Mouse (Mus musculus): Measurements from ENCODE around the gene Dennd2a. TPM values are rescaled to one million over a fixed set of nuclear protein-coding genes. Genes with fewer than 3 reads are reported as not detected.
"Not testable (repeated sequence)": the region's sequence is repeated elsewhere in the genome, so short reads cannot be mapped to it uniquely, and the experiment has no call there.

Dennd2a gene
- polyA plus RNA-seq, 1 experiment from 2014 or later = 21.1 TPM

DNA sequence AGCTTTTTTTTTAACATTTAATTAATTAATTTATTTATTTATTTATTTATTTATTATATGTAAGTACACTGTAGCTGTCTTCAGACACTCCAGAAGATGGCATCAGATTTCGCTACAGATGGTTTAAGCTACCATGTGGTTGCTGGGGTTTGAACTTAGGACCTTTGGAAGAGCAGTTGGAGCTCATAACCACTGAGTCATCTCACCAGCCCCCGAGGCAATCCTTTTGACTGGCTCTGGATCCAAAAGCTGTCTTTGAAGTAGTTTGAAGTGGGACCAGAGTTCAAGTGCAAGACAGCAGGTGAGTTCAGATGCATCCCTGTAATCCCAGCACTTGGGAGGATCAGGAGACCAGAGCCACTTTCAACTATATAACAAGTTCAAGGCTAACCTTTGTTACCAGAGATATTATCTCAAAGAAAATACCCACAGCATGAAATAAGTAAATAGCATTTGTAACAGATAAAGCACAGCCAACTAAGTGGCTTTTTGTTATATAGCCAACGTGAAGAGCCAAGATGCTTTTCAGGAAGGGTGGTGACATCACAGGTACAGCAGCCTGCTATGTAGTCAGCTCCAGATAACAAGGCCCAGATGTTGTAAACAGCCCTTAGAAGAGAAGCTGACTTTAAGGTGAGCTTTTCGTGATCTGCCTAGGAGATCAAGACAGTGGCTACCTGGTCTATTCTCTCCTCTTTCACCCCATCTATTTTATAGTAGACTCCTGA lies 130.2 kb downstream of the Dennd2a start:
- 56% methylated on average over 4 of the region's 4 CpGs for WGBS
- no peak for ATAC-seq (ENCODE audit: insufficient number of reproducible peaks, low FRiP score, low TSS enrichment, low read depth)
- H3K36me3 ChIP-seq = no peaks in the 10 kb centered on the region

DNA sequence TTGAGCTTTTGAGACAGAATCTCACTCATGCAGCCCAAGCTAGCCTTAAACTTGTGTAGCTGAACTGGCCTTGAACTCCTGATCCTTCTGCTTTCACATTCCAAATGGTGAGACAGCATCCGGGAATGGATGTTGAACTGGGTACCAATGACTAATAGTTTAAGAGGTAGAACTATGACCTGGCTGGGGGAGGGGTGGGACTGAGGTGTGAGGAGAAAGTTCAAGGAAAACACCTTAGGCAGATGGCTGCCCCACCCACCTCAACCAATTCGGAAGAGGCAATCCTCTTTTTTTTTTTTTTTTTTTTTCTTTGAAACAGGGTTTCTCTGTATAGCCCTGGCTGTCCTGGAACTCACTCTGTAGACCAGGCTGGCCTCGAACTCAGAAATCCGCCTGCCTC lies 130.9 kb downstream of the Dennd2a start:
- Histone ChIP-seq H3K9me3 (replicated peaks) (no peaks in the 10 kb centered on the region), H3K27ac (replicated peaks) (no peak overlapping the region), H3K4me1 (no peaks in the 10 kb centered on the region), H3K4me2 (replicated peaks) (no peak overlapping the region), H3K36me3 (no peaks in the 10 kb centered on the region), H3K9ac (no peak overlapping the region), H3K4me3 (replicated peaks) (no peak overlapping the region), H3K27me3 (peaks cover 4% of the 10 kb centered on the region)
- ATAC-seq (ENCODE audit: insufficient number of reproducible peaks, low FRiP score, low TSS enrichment, low read depth) = no peak
- WGBS = 82% methylated on average over 4 of the region's 4 CpGs

More for the DNA sequence above, 130.2 kb downstream of the Dennd2a start:
- no peaks in the 10 kb centered on the region for H3K4me1 ChIP-seq
- no peak overlapping the region for H3K9ac ChIP-seq
- no peaks in the 10 kb centered on the region for H3K9me3 ChIP-seq (replicated peaks)
- H3K4me2 ChIP-seq (replicated peaks) = no peak overlapping the region
- no peak overlapping the region for H3K27ac ChIP-seq (replicated peaks)
- no peaks in the 10 kb centered on the region for H3K27me3 ChIP-seq
- no peak overlapping the region for H3K4me3 ChIP-seq (replicated peaks)

DNA sequence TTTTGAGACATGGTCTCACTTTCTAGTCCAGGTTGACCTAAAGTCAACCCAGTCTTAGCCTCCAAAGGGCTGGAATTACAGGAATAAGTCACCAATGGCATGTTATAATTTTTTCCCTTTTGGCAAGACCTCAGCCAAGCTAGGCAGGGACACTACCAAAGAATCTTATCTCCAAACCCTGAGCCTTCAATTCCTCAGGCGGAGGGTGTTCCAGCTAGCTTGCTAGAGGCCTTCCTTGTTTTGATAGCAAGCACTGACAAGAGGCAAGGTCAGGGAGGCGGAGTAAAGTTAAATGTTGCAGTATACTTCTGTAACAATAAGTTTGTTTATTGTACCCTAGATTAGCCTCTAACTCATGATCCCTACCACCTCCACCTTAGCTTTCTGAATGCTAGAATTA lies 132.5 kb downstream of the Dennd2a start:
- 0 out of 2 replicates have a peak, but pooled peaks cover 3% of the 10 kb centered on the region for H3K4me1 ChIP-seq
- H3K4me2 ChIP-seq (replicated peaks) = no peak overlapping the region
- no peaks in the 10 kb centered on the region for H3K9me3 ChIP-seq (replicated peaks)
- H3K9ac ChIP-seq = no peak overlapping the region
- H3K27me3 ChIP-seq = peaks cover 4% of the 10 kb centered on the region
- no peak overlapping the region for H3K4me3 ChIP-seq (replicated peaks)
- ATAC-seq (ENCODE audit: insufficient number of reproducible peaks, low FRiP score, low TSS enrichment, low read depth) = no peak
- no peak overlapping the region for H3K27ac ChIP-seq (replicated peaks)
- 83% methylated on average over 2 of the region's 2 CpGs for WGBS
- no peaks in the 10 kb centered on the region for H3K36me3 ChIP-seq

DNA sequence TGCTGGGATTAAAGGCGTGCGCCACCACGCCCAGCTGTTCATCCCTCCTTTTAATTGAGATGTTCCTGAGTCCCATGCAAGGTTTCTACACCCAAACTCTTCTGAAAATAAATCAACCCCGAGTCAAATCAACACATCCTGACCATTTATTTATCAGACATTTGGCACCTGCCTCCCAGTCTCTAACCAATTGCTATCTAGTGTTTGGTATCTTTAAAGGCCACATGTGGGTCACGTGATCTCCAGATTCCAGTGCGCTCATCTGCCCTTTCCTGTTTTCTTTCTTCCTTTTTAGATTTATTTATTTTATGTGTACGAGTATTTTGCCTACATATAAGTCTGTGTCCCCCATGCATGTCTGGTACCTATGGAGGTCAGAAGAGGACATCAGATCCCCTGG lies 134.0 kb downstream of the Dennd2a start:
- no peak overlapping the region for H3K4me2 ChIP-seq (replicated peaks)
- no peak overlapping the region for H3K27ac ChIP-seq (replicated peaks)
- no peaks in the 10 kb centered on the region for H3K9me3 ChIP-seq (replicated peaks)
- no peaks in the 10 kb centered on the region for H3K36me3 ChIP-seq
- ATAC-seq (ENCODE audit: insufficient number of reproducible peaks, low FRiP score, low TSS enrichment, low read depth) = no peak
- WGBS = 89% methylated on average over 7 of the region's 7 CpGs
- H3K4me3 ChIP-seq (replicated peaks) = no peak overlapping the region
- no peak overlapping the region for H3K9ac ChIP-seq
- peaks cover 4% of the 10 kb centered on the region for H3K27me3 ChIP-seq
- H3K4me1 ChIP-seq = peaks cover 8% of the 10 kb centered on the region; the same call in 1 of the 2 replicates

DNA sequence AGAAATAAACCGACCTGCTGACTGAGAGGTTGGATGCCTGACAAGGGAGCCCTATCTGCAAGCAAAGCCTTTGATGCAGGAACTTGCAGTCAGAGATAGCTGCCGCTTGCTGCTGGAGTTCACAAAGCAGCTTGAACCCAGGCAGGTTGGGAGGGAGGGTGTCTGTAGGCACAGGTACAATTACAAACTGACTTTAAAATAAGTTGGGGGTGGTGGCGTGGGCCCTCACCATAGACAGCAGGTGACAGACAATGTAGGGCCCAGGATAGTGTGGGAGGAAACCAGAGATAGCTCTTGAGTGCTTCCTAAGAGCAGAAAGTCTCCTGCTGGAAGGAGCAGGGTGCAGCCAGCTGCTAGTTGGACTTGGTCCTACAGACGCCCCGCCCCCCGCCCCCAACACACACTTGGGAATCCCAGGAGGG lies 134.5 kb downstream of the Dennd2a start:
- 65% methylated on average over 6 of the region's 6 CpGs for WGBS
- ATAC-seq (ENCODE audit: insufficient number of reproducible peaks, low FRiP score, low TSS enrichment, low read depth) = no peak
- H3K4me1 ChIP-seq = peaks cover 8% of the 10 kb centered on the region; the same call in 1 of the 2 replicates

DNA sequence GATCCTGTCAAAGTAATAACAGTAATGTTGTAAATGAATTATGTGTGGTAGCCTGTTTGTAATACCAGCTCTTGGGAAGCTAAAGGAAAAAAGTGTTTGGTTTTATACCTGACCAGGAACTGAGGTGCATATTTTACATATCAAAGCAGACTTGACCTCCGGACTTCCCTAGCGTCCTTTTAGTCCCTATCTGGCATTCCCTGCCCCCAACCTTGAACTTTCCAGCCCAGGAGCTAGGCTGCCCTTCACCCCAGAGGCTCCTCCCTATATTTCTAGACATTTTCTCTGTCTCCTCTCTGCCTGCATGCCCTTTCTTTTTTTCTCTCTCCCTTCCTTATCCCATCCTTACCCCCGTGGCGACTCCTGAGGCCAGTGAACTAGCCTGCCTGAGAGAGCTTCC lies 136.8 kb downstream of the Dennd2a start:
- Histone ChIP-seq H3K36me3 (no peaks in the 10 kb centered on the region), H3K4me3 (replicated peaks) (peak overlapping the region; percentile 97; the same call in 1 of the 2 replicates), H3K4me2 (replicated peaks) (peak overlapping the region; percentile 63; the same call in 1 of the 2 replicates), H3K4me1 (peaks cover 8% of the 10 kb centered on the region; the same call in 1 of the 2 replicates), H3K9me3 (replicated peaks) (no peaks in the 10 kb centered on the region), H3K27me3 (peaks cover 4% of the 10 kb centered on the region), H3K27ac (replicated peaks) (no peak overlapping the region), H3K9ac (no peak overlapping the region)
- WGBS = 42% methylated on average over 4 of the region's 4 CpGs
- no peak for ATAC-seq (ENCODE audit: insufficient number of reproducible peaks, low FRiP score, low TSS enrichment, low read depth)

More for the DNA sequence above, 134.5 kb downstream of the Dennd2a start:
- Histone ChIP-seq H3K36me3 (no peaks in the 10 kb centered on the region), H3K4me2 (replicated peaks) (no peak overlapping the region), H3K4me3 (replicated peaks) (no peak overlapping the region), H3K27me3 (peaks cover 4% of the 10 kb centered on the region), H3K9me3 (replicated peaks) (no peaks in the 10 kb centered on the region), H3K9ac (no peak overlapping the region), H3K27ac (replicated peaks) (no peak overlapping the region)

DNA sequence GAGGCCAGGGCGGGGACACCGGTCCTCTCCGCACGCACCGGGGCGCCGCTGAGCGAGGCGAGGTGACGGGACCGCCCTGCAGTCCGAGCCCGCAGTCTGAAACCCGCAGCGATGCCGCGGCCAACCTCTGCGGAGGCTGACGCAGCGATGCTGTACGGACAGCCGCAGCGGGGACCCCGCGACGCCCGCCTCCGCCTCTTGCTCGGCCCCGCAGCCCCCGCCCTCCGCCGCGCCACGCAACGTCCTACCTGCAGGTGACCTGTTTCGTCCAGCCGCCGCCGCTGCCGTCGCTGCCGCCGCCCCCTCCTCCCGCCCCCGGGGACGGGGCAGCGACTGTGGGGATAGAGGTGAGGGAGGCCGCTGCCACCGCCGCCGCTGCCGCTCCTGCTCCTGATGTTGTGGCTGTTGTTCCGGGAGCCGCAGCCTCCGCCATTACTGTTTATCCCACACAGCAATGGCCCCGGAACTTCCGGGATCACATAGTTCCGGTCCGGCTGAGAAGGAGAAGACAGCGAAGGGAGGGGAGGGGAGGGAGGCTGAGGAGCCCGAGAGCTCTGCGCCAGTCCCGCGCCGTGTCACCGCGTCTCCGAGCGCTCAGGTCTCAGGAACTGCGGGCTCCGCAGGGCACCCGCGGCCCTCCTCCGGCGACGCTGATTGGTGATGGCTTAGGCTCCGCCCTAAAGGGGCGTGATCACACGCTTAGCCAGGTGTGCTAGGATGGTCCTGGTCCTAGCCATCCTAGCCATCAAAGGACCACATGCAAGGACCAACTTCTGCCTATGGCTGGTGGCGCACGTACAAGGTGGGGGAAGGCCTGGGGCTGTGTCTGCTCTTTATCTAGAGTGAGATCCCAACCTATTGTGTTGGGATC lies 137.6 kb downstream of the Dennd2a start, which contains the start of gene Mkrn1:
TSS of gene Mkrn1 (minus strand) at position 612 of the 871 bp plus-strand sequence.
- peak within 1 kb of the TSS; percentile 66 for H3K9ac ChIP-seq
- H3K9me3 ChIP-seq (replicated peaks) = no peaks in the 10 kb centered on the region
- WGBS = under 1% methylated on average over 66 of the region's 82 CpGs
- peak within 1 kb of the TSS; percentile 86 for H3K27ac ChIP-seq (replicated peaks)
- H3K27me3 ChIP-seq = peaks cover 4% of the 10 kb centered on the region
- ATAC-seq (ENCODE audit: insufficient number of reproducible peaks, low FRiP score, low TSS enrichment, low read depth) = peak; percentile 92
- peaks cover 8% of the 10 kb centered on the region; the same call in 1 of the 2 replicates for H3K4me1 ChIP-seq
- peak within 1 kb of the TSS; percentile 97 for H3K4me3 ChIP-seq (replicated peaks)
- peak within 1 kb of the TSS; percentile 63 for H3K4me2 ChIP-seq (replicated peaks)
- H3K36me3 ChIP-seq = no peaks in the 10 kb centered on the region

DNA sequence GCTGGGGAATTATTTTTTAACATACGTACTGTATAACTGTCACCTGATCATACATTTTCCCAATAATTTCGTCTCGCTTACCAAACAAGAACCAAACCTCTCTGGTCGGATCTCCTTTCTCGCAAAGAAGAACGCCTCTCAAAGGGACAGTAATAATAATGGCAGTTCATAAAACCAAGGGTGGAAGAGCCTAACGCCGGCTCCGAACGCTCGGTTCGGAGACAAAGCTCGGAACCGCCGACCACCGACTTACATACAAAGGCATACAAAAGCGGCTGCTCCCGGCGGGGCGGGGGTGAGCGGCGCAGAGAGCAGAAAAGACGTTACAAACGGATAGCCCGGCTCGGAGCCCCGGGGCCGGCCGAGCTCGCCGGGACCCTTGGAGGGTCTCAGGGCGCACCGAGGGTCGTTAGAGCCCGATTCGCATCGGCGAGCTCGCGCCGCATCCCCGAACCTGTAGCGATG lies 138.2 kb downstream of the Dennd2a start:
- Histone ChIP-seq H3K27me3 (peaks cover 4% of the 10 kb centered on the region), H3K36me3 (no peaks in the 10 kb centered on the region), H3K27ac (replicated peaks) (peak overlapping the region; percentile 86), H3K4me1 (peaks cover 8% of the 10 kb centered on the region; the same call in 1 of the 2 replicates), H3K4me3 (replicated peaks) (peak overlapping the region; percentile 97), H3K9ac (peak overlapping the region; percentile 66), H3K4me2 (replicated peaks) (peak overlapping the region; percentile 63), H3K9me3 (replicated peaks) (no peaks in the 10 kb centered on the region)
- ATAC-seq (ENCODE audit: insufficient number of reproducible peaks, low FRiP score, low TSS enrichment, low read depth) = no peak; the same call in 1 of the 2 replicates
- WGBS = under 1% methylated on average over 43 of the region's 43 CpGs

DNA sequence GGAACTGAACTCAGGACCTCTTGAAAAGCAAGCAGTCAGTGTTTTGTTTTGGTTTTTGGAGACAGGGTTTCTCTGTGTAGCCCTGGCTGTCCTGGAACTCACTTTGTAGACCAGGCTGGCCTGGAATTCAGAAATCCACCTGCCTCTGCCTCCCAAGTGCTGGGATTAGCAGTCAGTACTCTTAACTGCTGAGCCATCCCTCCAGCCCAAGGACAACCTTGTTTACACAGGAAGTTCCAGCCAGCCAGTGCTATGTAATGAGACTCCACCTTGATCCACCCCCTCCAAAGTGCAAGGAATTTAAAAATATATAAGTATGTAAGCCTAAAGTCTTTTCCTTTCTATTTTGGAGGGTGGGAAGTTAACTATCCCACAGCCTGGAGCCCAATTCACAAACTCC lies 141.0 kb downstream of the Dennd2a start:
- H3K36me3 ChIP-seq; ATAC-seq (ENCODE audit: insufficient number of reproducible peaks, low FRiP score, low TSS enrichment, low read depth); H3K4me2 ChIP-seq (replicated peaks); H3K27me3 ChIP-seq; H3K4me1 ChIP-seq; H3K9me3 ChIP-seq (replicated peaks); H3K4me3 ChIP-seq (replicated peaks); H3K27ac ChIP-seq (replicated peaks); H3K9ac ChIP-seq: not testable (repeated sequence)

DNA sequence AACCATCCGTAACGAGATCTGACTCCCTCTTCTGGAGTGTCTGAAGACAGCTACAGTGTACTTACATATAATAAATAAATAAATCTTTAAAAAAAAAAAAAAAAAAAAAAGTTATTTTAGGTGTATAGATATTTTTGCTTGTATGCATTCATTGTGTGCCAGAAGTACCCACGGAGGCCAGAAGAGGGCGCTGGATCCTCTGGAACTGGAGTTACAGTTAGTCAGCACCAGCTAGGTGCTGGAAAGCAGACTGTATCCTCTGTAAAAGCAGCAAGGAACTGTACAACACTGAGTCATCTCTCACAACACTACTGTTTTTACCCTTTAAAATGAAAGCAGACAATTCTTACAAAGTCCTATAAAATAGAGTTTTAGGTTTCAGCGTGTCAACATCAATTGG lies 141.9 kb downstream of the Dennd2a start:
- Histone ChIP-seq H3K27ac (replicated peaks) (no peak overlapping the region), H3K9me3 (replicated peaks) (no peaks in the 10 kb centered on the region), H3K4me1 (peaks cover 8% of the 10 kb centered on the region; the same call in 1 of the 2 replicates), H3K36me3 (no peaks in the 10 kb centered on the region), H3K4me3 (replicated peaks) (no peak overlapping the region), H3K27me3 (no peaks in the 10 kb centered on the region), H3K9ac (no peak overlapping the region), H3K4me2 (replicated peaks) (no peak overlapping the region)
- WGBS = 46% methylated on average over 3 of the region's 5 CpGs
- no peak for ATAC-seq (ENCODE audit: insufficient number of reproducible peaks, low FRiP score, low TSS enrichment, low read depth)

DNA sequence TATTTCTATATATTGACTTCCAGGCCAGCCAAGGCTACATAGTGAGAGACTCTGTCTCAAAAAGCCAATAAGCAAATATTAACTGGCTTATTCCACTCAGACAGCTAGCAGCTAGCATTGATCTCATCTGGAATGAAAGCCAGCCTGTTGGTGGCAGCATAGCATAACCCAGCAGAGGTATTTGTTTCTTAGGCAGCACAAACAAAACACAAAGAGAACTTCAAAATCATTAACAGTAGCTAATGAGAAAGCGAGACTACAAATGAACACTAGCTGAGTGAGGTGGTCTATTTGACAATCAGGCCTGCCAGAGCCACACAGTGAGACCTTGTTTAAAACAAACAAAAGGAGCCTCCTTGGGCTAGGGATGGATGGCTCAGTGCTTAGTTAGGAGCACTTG lies 143.6 kb downstream of the Dennd2a start:
- Histone ChIP-seq H3K4me3 (replicated peaks) (no peak overlapping the region), H3K4me2 (replicated peaks) (no peak overlapping the region), H3K36me3 (0 out of 2 replicates have a peak, but pooled peaks cover 7% of the 10 kb centered on the region), H3K9ac (no peak overlapping the region), H3K27ac (replicated peaks) (no peak overlapping the region), H3K4me1 (peaks cover 4% of the 10 kb centered on the region; the same call in 1 of the 2 replicates), H3K27me3 (no peaks in the 10 kb centered on the region), H3K9me3 (replicated peaks) (no peaks in the 10 kb centered on the region)
- WGBS = 89% methylated on average over 1 of the region's 1 CpGs
- no peak for ATAC-seq (ENCODE audit: insufficient number of reproducible peaks, low FRiP score, low TSS enrichment, low read depth)
